Mouse (Mus musculus) small intestine, adult 2 months (tissue): ENCODE measurements around the gene Pold1. TPM values are rescaled to one million over a fixed set of nuclear protein-coding genes. Genes with fewer than 3 reads are reported as not detected.
A peak's percentile ranks its signal among the peaks of the same experiment; 100 is the strongest.

ENCODE experiments used
- H3K27ac ChIP-seq: fragments of 200-500 bp; 2 replicates; pipeline ENCODE4 v1.5.1; 2012; ENCODE audit warnings: low read depth, low read length, control low read depth, inconsistent platforms; ENCODE audit not compliant: insufficient read depth
- H3K27me3 ChIP-seq: fragments of 200-500 bp; 2 replicates; pipeline ENCODE4 v1.6.1; 2012; ENCODE audit warnings: mild to moderate bottlenecking, moderate library complexity, low read length, inconsistent platforms; ENCODE audit not compliant: control insufficient read depth, insufficient read depth
- H3K36me3 ChIP-seq: fragments of 200-500 bp; 2 replicates; pipeline ENCODE4 v1.6.1; 2012; ENCODE audit warnings: mild to moderate bottlenecking, low read length, control low read depth, inconsistent platforms; ENCODE audit not compliant: control insufficient read depth, insufficient read depth
- H3K4me1 ChIP-seq: fragments of 200-500 bp; 2 replicates; pipeline ENCODE4 v1.6.1; 2012; ENCODE audit warnings: low read length, inconsistent platforms, mixed read lengths; ENCODE audit not compliant: control insufficient read depth, insufficient read depth, insufficient read length
- H3K4me3 ChIP-seq: fragments of 200-500 bp; 2 replicates; pipeline ENCODE4 v1.5.1; 2012; ENCODE audit warnings: low read depth, mild to moderate bottlenecking, control low read depth, inconsistent platforms, low read length, moderate library complexity
- CTCF ChIP-seq: fragments of 200-500 bp; IDR thresholded peaks from 2 replicates; pipeline ENCODE4 v1.5.1; 2012; ENCODE audit warnings: low read depth, mild to moderate bottlenecking, control low read depth, inconsistent platforms, low read length, moderate library complexity, mixed read lengths; ENCODE audit not compliant: insufficient replicate concordance, insufficient read length; ENCODE audit errors: extremely low read depth
- POLR2A ChIP-seq: fragments of 200-500 bp; IDR thresholded peaks from 2 replicates; pipeline ENCODE4 v1.6.1; 2012; ENCODE audit warnings: low read depth, mild to moderate bottlenecking, control low read depth, inconsistent platforms, low read length, moderate library complexity
- WGBS: fragments of 180-500 bp; shearing (Covaris S2); methylation state at CpG from one replicate; pipeline ENCODE4 v1.1.7; 2018; 5-methylcytosine and 5-hydroxymethylcytosine counted together
- polyA plus RNA-seq: library from polyadenylated mRNA; depleted of rRNA; stranded (reverse); fragments of >200 nt; gene quantifications from 2 replicates; pipeline ENCODE4 v1.2.3, GENCODE M21; 2012; rRNA removed

Pold1 gene
- 27.3 and 46.9 TPM in 2 replicates for polyA plus RNA-seq

GRCm38 (mm10) chr7:44548497-44549087, at the start of gene Pold1:
Gene Pold1 (minus strand): TSS chr7:44548849.
- Histone ChIP-seq H3K4me3 (peak within 1 kb of the TSS; percentile 68), H3K4me1 (peaks cover 12% of the 10 kb centered on the region; the same call in 1 of the 2 replicates), H3K27ac (peak within 1 kb of the TSS; percentile 14; the same call in 1 of the 2 replicates), H3K36me3 (peaks cover 34% of the 10 kb centered on the region), H3K27me3 (no peaks in the 10 kb centered on the region)
- under 1% methylated on average over 43 of the region's 43 CpGs for WGBS
- TF ChIP-seq POLR2A: peak; percentile 21; the same call in 1 of the 2 replicates
- peak; percentile 84 for TF ChIP-seq CTCF

GRCm38 (mm10) chr7:44598336-44598735, 49.7 kb upstream of the Pold1 start:
- Histone ChIP-seq H3K36me3 (no peaks in the 10 kb centered on the region), H3K27ac (no peak overlapping the region), H3K27me3 (peaks cover 11% of the 10 kb centered on the region), H3K4me3 (no peak overlapping the region), H3K4me1 (peaks cover 5% of the 10 kb centered on the region)
- TF ChIP-seq CTCF (no peak), POLR2A (no peak)
- 74% methylated on average over 12 of the region's 12 CpGs for WGBS

DNA sequence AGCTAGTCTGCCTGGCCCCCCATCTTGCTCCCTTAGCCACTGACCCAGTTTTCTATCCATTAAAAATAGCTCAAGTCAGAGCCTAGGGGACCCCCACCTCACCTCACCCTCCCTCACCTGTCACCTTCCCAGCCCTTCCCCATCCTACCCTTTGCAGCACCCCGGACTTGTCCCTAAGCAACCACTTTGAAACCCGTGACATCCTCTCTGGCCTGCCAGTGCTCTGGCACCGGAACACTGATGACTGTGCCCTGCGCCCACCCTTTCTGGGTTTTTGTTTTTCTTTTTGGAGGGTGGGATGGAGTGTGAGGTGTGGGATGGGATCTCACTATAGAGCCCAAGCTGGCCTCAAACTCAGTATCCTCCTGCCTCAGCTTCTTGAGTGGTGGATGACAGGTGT, 49.0 kb upstream of the Pold1 start:
- Histone ChIP-seq H3K27ac (no peak overlapping the region), H3K4me3 (no peak overlapping the region), H3K4me1 (peaks cover 5% of the 10 kb centered on the region), H3K27me3 (peaks cover 10% of the 10 kb centered on the region), H3K36me3 (no peaks in the 10 kb centered on the region)
- no peak for TF ChIP-seq POLR2A
- TF ChIP-seq CTCF: no peak
- WGBS: 82% methylated on average over 4 of the region's 4 CpGs

DNA sequence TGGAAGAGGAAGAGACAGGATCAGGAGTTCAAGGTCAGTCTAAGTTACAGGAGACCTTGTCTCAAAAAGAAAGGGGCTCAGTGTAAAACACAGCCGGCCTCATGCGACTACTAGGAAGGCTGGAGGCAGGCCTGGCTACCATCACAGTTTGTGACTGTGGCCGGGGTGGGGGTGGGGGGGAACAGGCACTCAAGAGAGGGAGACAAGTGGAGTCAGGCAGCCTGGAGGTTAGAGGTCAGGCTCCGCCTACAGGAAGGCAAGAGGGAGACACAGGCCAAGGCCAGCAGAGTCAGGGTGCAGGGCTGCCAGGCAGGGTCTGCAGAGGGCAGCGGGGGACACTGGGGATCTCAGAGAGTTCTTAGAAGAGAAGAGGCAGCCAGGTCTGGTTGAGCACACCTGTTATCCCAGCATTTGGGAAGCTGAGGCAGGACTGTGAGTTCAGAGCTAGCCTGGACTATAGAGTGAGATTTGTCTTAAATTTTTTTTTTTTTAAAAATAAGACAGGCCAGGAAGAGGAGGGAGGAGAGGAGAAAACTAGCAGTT, 48.4 kb upstream of the Pold1 start:
- Histone ChIP-seq H3K27ac (no peak overlapping the region), H3K36me3 (no peaks in the 10 kb centered on the region), H3K27me3 (peaks cover 14% of the 10 kb centered on the region), H3K4me1 (peaks cover 5% of the 10 kb centered on the region), H3K4me3 (no peak overlapping the region)
- WGBS: 46% methylated on average over 5 of the region's 5 CpGs
- TF ChIP-seq POLR2A (no peak), CTCF (no peak)

DNA sequence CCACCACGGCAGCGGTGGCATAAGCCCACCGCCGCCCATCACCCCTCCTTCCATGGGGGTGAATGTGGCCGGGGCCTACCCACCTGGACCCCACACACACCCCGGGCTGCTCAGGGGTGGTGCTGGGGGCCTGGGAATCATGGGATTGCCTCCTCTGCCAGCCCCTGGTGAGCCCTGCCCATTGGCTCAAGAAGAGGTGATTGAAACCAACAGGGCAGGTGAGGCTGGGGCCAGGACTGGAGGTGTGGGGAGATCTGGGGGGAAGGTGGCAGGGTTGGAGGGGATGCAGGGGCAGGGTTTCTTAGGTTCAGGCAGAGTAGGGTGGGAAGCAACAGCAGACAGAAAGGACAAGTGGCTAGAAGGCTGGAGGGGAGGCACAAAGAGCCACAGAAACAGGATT, 47.4 kb upstream of the Pold1 start:
- WGBS: 87% methylated on average over 6 of the region's 6 CpGs
- Histone ChIP-seq H3K4me1 (peaks cover 13% of the 10 kb centered on the region), H3K27ac (no peak overlapping the region), H3K4me3 (no peak overlapping the region), H3K27me3 (peaks cover 16% of the 10 kb centered on the region), H3K36me3 (no peaks in the 10 kb centered on the region)
- no peak for TF ChIP-seq POLR2A
- no peak for TF ChIP-seq CTCF

DNA sequence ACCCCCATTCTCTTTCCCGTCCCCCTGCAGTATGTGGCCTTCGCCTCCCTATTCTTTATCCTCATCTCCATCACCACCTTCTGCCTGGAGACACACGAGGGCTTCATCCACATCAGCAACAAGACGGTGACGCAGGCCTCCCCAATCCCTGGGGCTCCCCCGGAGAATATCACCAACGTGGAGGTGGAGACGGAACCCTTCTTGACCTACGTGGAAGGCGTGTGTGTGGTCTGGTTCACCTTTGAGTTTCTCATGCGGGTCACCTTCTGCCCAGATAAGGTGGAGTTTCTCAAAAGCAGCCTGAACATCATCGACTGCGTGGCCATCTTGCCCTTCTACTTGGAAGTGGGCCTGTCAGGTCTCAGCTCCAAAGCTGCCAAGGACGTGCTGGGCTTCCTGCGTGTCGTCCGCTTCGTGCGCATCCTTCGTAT, 46.5 kb upstream of the Pold1 start:
- no peak overlapping the region for H3K27ac ChIP-seq
- no peak for TF ChIP-seq POLR2A
- TF ChIP-seq CTCF: no peak
- peaks cover 16% of the 10 kb centered on the region for H3K27me3 ChIP-seq
- WGBS: 92% methylated on average over 20 of the region's 20 CpGs
- peaks cover 18% of the 10 kb centered on the region for H3K4me1 ChIP-seq
- no peak overlapping the region for H3K4me3 ChIP-seq
- H3K36me3 ChIP-seq: no peaks in the 10 kb centered on the region

- H3K4me1 ChIP-seq: peaks cover 23% of the 10 kb centered on the region
- H3K27ac ChIP-seq: no peak overlapping the region
- H3K27me3 ChIP-seq: peaks cover 16% of the 10 kb centered on the region
- H3K4me3 ChIP-seq: no peak overlapping the region
- 72% methylated on average over 6 of the region's 6 CpGs for WGBS
- TF ChIP-seq CTCF (no peak), POLR2A (no peak)
- H3K36me3 ChIP-seq: no peaks in the 10 kb centered on the region
Measured at GRCm38 (mm10) chr7:44594291-44594690, 45.6 kb upstream of the Pold1 start.
